Mouse (Mus musculus) kidney, adult 2 months (tissue): ENCODE data around the gene Trim8.

ENCODE experiments used
- CTCF ChIP-seq: fragments of 200-500 bp; conservative IDR thresholded peaks from 2 replicates; pipeline ENCODE4 v1.5.1; 2011; ENCODE audit warnings: low read depth, mild to moderate bottlenecking, control low read depth, low read length, moderate library complexity, mixed read lengths; ENCODE audit not compliant: insufficient read depth, insufficient read length
- POLR2A ChIP-seq: fragments of 200-500 bp; IDR thresholded peaks from one replicate; pipeline ENCODE4 v1.6.1; 2011; ENCODE audit warnings: low read depth, low read length, control low read depth

GRCm38 (mm10) chr19:46490634-46491033 is 10.9 kb upstream of the Trim8 start:
- TF ChIP-seq CTCF, result no peak
- TF ChIP-seq POLR2A, result no peak
